Mouse (Mus musculus): ENCODE measurements at regions not wholly inside any gene's neighbourhood (a gene's known extent, or its start where the extent isn't known, plus 50 kb on each side); places are given as distances from the start of the nearest gene placed in this dataset.
"Not testable (repeated sequence)": the region's sequence is repeated elsewhere in the genome, so short reads cannot be mapped to it uniquely, and the experiment has no call there.

DNA sequence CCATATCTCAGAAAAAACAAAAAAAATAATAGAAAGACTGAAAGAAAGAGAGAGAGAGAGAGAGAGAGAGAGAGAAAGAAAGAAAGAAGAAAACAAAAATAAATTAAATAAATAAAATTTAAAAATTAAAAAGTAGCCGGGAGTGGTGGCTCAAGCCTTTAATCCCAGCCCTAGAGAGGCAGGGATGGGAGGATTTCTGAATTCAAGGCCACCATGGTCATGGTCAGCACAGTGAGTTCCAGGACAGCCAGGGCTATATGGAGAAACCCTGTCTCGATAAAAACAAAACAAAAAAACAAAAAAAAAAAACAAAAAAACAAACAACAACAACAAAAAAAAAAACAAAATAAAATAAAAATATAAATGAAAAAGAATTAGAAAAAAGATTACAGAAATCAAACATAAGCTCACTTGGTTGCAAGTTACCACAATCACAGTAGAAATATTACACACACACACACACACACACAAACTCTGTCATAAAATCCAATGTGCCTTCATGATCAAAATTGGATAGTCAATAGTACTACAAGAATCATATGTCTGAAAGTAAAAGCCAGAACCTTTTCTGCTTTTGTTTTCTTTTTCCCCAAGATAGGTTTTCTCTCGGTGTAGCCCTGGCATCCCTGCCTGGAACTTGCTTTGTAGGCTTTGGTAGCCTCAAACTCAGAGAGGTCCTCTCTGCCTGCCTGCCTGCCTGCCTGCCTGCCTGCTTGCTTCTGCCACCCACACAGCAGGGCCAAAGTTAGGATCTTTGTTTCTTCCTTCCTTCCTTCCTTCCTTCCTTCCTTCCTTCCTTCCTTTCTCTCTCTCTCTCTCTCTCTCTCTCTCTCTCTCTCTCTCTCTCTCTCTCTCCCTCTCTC lies 476.1 kb upstream of the Olfr161 start:
- peak; percentile 43 for DNase-seq (ENCODE audit: low spot score)

DNA sequence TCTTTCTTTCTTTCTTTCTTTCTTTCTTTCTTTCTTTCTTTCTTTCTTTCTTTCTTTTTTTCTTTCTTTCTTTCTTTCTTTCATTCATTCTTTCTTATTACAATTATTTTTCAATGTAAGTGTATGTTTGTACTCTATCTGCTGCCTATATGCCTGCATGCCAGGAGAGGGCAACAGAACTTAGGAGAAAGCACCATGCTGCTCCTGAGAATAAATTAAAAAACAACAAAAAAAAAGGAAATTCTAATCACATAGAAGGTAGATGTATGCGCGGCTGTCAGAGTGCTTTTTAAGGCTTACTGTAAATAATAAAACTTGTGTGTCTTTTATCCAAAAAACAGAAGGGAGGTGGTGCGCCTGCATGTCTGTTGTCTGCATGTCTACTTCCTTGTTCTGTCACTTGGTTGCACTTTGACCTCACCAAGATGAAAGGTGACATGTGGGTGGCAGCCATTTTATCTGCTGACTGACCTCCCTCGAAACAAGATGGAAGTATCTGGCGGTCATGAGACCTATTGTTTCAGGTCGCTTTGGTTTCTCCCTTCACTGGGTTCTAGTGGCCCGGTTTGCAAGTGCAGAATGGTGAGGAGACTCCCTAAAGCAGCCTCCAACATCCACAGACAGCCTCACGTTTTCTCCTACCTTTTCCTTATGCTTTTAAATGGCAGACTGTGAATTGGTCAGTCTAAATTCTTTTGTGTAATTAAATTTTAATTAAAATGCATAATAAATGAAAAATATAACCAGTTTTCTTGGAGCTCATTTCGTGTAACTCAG lies 475.3 kb upstream of the Olfr161 start:
- DNase-seq (ENCODE audit: low spot score) = peak; percentile 72

DNA sequence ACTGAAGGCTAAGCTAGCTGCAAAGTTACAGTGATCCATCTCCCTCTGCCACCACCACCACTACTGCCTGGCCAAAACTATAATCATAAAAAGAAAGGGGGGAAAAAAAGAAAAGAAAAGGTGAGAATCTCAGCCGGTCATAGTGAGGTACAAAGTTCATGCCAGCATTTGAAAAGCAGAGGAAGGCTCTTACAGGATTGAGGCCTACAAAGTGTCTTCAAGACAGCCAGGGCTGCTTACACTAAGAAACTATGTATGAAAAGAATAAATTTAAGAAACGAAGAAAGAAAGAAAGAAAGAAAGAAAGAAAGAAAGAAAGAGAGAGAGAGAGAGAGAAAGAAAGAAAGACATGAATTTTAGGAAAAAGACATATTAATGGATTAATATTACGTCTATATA lies 474.7 kb upstream of the Olfr161 start:
- DNase-seq (ENCODE audit: low spot score) = peak; percentile 37

DNA sequence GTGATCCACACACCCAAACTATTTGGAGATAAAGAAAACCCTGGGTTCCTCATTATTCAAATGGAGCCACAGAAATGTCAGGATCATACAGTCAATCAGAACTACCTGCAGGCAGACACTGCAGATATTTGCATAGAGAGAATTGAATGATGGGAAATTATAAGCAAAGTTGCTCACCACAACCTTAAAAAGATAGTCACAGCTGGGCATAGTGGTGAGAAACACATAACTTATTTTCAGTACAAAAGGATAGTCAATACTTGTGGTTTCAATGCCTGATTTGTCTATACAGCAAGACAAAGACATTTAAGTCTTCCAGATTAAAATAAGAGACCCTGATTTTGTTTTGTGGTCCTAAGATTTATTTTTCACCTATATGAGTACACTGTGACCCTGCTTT lies 469.6 kb upstream of the Olfr161 start:
- DNase-seq (ENCODE audit: low spot score) = not testable (repeated sequence)

DNA sequence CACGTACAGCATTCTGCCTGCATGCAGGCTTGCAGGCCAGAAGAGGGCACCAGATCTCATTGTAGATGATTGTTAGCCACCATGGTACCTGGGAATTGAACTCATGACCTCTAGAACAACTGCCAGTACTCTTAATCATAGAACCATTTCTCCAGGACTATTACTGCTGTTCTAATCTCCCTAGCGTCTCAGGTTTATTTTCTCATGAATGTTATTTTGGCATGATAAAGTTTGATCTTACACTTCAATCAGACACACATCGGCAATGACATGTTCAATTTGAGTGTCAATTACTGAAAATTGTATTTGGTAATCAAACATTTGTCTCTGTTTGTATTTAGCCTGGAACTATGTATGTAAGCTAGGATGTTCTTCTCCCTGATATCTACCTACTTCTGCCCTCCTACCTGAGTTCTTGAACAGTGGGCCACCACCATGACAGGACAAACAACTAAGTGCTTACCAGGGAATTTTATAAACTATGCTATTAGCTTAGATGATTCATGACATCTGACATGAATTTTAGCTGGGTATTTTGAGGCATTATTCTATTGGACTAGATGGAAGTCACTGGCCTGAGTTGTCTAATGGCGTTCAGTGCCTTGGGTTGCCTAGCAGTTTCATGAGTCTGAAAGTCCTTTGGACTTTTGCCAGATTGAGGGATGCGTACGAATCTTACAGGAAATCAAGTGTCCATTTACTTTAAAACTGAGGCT lies 468.5 kb upstream of the Olfr161 start:
- not testable (repeated sequence) for DNase-seq (ENCODE audit: low spot score)

DNA sequence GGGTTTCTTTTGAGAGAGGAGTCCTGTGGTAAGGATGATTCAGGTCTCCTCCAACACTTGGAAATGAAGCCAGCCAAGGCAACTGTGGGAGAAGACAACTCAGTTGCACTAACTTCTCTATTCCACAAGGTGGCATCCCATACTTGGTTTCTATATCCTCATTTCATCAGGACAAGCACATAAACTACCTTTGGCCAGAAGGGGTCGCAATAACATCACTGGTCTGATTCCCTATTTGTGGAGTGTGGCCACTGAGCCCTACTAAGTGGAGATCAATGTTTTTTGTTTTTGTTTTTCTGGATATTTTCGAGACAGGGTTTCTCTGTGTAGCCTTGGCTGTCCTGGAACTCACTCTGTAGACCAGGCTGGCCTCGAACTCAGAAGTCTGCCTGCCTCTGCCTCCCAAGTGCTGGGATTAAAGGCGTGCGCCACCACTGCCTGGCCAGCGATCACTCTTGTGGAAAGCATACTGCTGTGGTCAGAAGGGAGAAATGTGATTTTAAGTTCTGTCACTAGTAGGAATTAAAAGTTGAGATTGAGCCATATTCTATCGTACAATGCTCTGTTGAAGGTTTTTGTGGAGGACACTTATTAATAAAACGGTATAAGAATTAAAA lies 467.9 kb upstream of the Olfr161 start:
- peak; percentile 63 for DNase-seq (ENCODE audit: low spot score)

DNA sequence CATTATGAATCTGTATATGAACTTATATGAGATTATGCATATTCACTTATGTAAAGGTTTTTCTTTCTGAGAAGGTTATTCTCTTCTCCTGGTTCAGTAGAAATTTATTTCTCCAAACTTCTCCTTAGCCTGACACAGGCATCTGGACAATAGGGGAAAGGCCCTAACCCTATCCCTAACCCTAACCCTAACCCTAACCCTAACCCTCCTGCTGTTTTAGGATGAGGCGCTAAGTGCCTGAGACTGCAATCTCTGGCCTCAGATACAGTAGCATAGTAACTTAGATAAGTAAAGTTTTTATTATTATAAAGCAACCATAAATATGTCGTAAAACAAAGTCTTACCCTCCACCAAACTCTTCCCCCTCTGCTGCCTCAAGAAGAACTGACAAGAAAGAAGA lies 463.5 kb upstream of the Olfr161 start:
- not testable (repeated sequence) for DNase-seq (ENCODE audit: low spot score)
